Mouse (Mus musculus): ENCODE results near the gene Lrrc4. TPM values are rescaled to one million over a fixed set of nuclear protein-coding genes. Genes with fewer than 3 reads are reported as not detected.

Lrrc4 gene
- total RNA-seq, 2 experiments from 2014 or later = 97.7 to 101 TPM

- DNase-seq (ENCODE audit: low spot score in 2 of 2) = no peak
These were observed 209.0 kb downstream of the Lrrc4 start for GRCm38 (mm10) chr6:28622522-28622921.

- no peak for DNase-seq (ENCODE audit: low spot score in 2 of 2)
These were observed 209.6 kb downstream of the Lrrc4 start for GRCm38 (mm10) chr6:28621961-28622360.

- DNase-seq (ENCODE audit: low spot score in 2 of 2) = no peak
These were observed 210.1 kb downstream of the Lrrc4 start for GRCm38 (mm10) chr6:28621431-28621830.

- peak in 1 of 2 experiments; percentile 60 for DNase-seq (ENCODE audit: low spot score in 2 of 2)
These were observed 212.8 kb downstream of the Lrrc4 start for GRCm38 (mm10) chr6:28618751-28619153.

- DNase-seq (ENCODE audit: low spot score in 2 of 2) = no peak
These were observed 213.2 kb downstream of the Lrrc4 start for GRCm38 (mm10) chr6:28618299-28618698.

GRCm38 (mm10) chr6:28615966-28616365 lies 215.6 kb downstream of the Lrrc4 start:
- DNase-seq (ENCODE audit: low spot score in 2 of 2) = peak in 1 of 2 experiments; percentile 64

- DNase-seq (ENCODE audit: low spot score in 2 of 2) = no peak
These were observed 216.1 kb downstream of the Lrrc4 start for GRCm38 (mm10) chr6:28615408-28615807.

GRCm38 (mm10) chr6:28614856-28615255 lies 216.7 kb downstream of the Lrrc4 start:
- no peak for DNase-seq (ENCODE audit: low spot score in 2 of 2)

- DNase-seq (ENCODE audit: low spot score in 2 of 2) = no peak
These were observed 218.1 kb downstream of the Lrrc4 start for GRCm38 (mm10) chr6:28613441-28613840.

Other genes starting within 250 kb of the Lrrc4 start
- not detected for gene Lep, start 228.5 kb upstream of the Lrrc4 start, total RNA-seq (2021)

Measured in layer of hippocampus, adult 18-20 months (tissue).